Mouse (Mus musculus): ENCODE results near the gene Phyhd1.
A peak's percentile ranks its signal among the peaks of the same experiment; 100 is the strongest.

Phyhd1 gene

GRCm38 (mm10) chr2:30283193-30283592, 17.2 kb downstream of the Phyhd1 start:
- no peak for DNase-seq (ENCODE audit: low spot score in 2 of 2)

- no peak for DNase-seq (ENCODE audit: low spot score in 2 of 2)
Measured at GRCm38 (mm10) chr2:30285004-30285403, 19.0 kb downstream of the Phyhd1 start.

DNA sequence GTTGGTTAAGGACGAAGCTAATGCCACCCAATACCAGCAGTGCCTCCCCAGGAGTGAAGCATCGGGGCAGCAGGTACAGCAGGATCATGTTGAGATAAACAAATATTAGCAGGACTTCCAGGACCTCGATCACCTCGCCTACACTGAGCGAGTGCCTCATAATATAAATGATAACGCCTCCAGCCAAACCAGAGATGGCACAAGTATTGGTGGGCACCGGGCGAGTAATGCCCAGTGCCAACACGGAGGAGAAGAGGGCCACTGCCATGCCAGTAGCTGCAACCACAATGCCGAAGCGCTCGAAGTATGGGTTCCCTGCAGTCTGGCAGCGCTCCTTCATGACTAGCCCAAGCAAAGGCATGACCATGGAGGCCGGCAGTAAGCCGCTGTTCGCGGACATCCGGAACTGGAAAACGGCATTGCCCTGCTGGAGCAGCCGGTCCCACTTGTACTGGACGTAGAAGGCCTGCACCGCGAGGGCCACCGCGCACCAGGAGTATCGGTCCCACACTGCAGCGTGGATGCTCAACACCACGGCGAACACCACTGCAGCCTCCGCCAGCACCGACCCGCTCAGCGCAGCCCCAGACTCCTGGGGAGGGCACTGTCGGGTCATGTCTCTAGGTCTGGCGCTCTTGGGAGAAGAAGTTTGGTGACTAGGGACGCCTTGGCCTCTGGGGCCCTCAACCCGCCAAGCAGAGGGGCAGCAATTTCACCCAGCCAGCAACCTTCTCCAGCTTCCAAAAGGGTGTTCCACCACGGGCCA, 19.6 kb downstream of the Phyhd1 start:
- no peak for DNase-seq (ENCODE audit: low spot score in 2 of 2)

DNA sequence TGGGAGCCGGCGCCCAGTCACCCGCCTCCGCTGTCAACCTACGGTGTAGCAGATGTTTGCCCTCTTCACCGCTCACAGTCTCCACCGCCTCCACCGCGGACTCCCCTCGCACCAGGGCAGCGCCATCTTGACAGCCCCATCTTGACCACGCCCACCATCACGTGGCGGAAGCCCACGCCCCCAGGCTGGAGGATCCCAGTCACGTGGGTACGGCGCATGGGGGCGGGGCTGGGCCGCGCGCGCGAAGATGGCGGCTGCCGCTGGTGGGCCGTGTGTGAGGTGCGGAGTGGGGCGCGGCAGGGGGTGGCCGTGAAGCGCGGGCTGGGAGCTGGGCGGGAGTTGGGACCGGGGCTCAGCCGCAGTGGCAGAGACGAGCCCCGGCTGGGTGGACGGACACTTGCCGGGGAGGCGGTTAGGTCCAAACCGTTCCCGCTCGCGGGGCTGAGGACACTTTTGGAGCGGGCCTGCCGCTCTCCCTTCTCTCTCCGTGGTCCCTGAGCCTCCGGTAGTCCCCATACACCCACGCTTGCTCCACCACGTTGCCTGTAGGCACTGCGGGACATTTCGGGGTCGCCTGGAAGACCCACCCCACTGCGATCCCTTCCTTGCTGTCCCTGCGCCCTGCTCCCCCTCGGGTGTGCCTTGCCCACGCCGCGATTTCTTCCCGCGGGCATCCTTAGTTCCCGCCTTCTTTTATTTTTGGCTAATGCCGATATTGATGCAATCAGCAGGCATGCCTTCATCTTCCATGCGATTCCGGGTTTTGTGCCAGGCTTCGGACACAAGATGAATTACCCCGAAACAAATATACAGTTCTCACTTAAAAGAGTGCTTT, 20.4 kb downstream of the Phyhd1 start, which contains the start of the genes Dolk and Nup188:
TSS of gene Dolk (minus strand) at position 143 of the 835 bp plus-strand sequence.
TSS of gene Nup188 (plus strand) at position 206 of the 835 bp plus-strand sequence.
- peak; percentile 91 to 94 for DNase-seq (ENCODE audit: low spot score in 2 of 2)

- no peak for DNase-seq (ENCODE audit: low spot score in 2 of 2)
Measured at GRCm38 (mm10) chr2:30287027-30287373, 21.0 kb downstream of the Phyhd1 start.

DNA sequence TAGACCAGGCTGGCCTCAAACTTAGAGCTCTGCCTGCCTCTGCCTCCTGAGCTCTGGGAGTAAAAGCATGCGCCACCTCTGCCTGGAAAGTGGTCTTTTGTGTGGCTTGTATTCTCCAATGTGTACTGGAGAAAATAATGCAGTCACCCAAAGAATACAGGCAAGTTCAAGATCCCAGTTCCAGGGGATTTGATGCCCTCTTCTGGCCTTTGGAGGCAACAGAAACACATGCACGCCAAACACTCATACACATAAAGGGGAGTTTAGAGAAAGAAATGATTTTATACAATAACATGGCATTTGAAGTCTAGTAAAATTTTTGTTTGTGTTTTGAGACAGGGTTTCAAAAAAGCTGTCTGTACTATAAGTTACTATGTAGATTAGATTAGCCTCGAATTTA, 33.5 kb downstream of the Phyhd1 start:
- DNase-seq (ENCODE audit: low spot score in 2 of 2): no peak

- DNase-seq (ENCODE audit: low spot score in 2 of 2): no peak
Measured at GRCm38 (mm10) chr2:30299966-30300365, 34.0 kb downstream of the Phyhd1 start.

DNA sequence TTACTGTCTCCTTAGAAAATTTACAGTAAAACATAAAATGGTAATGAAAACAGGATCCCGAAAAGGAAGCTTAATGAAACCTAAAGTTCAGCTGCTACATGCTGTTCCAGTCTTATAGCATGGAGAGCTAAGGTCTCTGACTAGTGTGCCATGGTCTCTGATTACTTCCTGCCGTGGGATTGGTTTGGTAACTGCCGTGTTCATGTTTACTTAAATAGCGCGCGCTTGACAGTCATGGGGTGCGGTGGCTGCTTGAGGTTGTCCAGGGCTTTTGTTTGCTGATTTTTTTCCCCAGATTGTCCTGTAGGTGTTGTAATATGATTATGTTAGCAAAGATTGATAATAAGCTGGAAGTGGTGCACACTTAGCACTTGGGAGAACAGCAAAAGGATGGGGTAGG, 40.1 kb downstream of the Phyhd1 start:
- no peak for DNase-seq (ENCODE audit: low spot score in 2 of 2)

DNA sequence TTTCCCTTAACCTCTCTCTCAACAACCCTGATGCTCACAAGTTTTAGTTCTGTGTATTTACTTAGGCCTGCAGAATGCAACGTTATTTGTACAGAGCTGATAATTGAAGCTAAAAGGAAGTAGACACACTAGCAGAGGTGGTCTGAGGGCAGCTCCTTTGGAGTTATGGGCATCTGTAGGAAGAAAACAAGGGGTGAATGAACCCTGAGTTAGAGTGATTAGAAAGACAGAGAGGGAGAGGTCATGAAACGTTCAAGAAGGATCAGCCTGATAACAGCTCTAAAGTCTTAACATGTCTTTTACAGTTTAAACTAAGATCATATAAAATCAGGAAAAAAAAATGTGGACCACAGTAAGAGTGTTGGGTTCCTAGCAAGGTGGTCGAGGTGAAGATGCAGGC, 43.3 kb downstream of the Phyhd1 start:
- no peak for DNase-seq (ENCODE audit: low spot score in 2 of 2)

GRCm38 (mm10) chr2:30311481-30311880, 45.5 kb downstream of the Phyhd1 start:
- DNase-seq (ENCODE audit: low spot score in 2 of 2): no peak

DNA sequence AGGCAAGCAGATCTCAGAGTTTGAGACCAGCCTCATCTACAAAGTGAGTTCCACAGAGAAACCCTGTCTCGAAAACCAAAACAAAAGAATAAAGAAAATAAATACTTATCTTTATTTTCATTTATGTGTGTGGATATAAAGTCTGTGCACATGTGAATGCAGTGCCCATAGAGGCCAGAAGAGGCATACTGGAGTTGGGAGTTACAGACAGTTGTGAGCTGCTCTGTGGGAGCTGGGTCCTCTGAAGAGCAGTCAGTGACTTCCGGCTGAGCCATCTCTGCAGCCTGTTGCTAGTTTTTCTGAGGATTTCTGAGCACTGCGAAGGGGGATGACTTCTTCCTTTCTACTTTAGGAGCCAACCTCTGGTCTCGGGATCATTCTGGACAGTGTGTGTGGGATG, 50.1 kb downstream of the Phyhd1 start:
- no peak for DNase-seq (ENCODE audit: low spot score in 2 of 2)

DNA sequence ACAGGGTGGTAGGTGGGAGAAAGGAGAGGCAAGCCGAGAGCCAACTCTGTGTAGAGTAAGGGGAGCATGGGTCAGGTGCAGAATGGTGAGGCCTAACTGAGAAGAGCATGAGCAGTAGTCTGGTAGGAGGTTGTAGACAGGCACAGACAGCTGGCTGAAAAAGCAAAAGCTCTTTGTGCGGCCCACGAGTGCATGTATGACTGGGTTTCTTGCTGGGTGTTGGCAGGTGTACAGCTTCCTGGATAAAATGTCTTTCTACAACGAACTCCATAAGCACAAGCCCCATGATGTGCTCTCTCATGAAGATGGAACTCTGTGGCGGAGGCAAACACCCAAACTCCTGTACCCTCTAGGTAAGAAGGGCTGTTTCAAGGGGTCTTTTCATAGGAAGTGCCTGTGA, 51.0 kb downstream of the Phyhd1 start:
- no peak for DNase-seq (ENCODE audit: low spot score in 2 of 2)

GRCm38 (mm10) chr2:30319260-30319659, 53.3 kb downstream of the Phyhd1 start:
- DNase-seq (ENCODE audit: low spot score in 2 of 2): no peak

DNA sequence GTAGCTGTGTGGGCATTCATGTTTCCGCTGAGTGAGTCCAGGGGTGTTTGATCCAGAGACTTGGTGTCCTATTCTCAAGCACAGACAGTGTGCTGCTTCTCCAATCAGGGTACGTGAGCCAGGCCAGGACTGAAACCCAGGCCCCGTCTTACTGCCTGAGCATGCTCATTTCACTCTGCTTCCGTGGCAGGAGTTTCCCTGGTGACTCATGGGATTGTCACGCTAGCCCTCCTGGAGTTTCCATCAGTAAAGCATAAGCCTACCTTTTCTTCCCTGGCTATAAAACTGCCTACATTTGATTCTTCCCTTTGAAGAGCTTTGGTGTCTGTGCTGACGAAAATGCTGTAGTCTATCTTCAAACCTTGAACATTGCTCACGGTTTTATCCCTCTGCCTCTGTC, 57.1 kb downstream of the Phyhd1 start:
- DNase-seq (ENCODE audit: low spot score in 2 of 2): no peak

- DNase-seq (ENCODE audit: low spot score in 2 of 2): no peak
Measured at GRCm38 (mm10) chr2:30325296-30325695, 59.3 kb downstream of the Phyhd1 start.

GRCm38 (mm10) chr2:30327276-30327675, 61.3 kb downstream of the Phyhd1 start:
- DNase-seq (ENCODE audit: low spot score in 2 of 2): no peak

- no peak for DNase-seq (ENCODE audit: low spot score in 2 of 2)
Measured at GRCm38 (mm10) chr2:30328791-30329190, 62.8 kb downstream of the Phyhd1 start.

All from frontal cortex, postnatal 25 days (tissue).